Mouse (Mus musculus) CD4-positive naive resting alpha-beta T cell, adult 57 days (primary cell): Measurements from ENCODE around the gene Cln6. TPM values are rescaled to one million over a fixed set of nuclear protein-coding genes. Genes with fewer than 3 reads are reported as not detected.

ENCODE experiments used
- total RNA-seq: library from RNA; stranded (reverse); gene quantifications from one replicate; pipeline ENCODE4 v1.2.4, GENCODE M21; 2023

The Cln6 gene
- 24.2 TPM for total RNA-seq

GRCm38 (mm10) chr9:62838506-62839171 lies at the start of gene Cln6:
TSS of gene Cln6 (plus strand) at chr9:62838785.

GRCm38 (mm10) chr9:62811516-62812121 lies 27.0 kb upstream of the Cln6 start, which contains the start of gene Fem1b:
TSS of gene Fem1b (minus strand) at chr9:62811934.

GRCm38 (mm10) chr9:62857719-62858261 lies 19.2 kb downstream of the Cln6 start, which contains the start of gene Calml4:
TSS of gene Calml4 (plus strand) at chr9:62858080.

Other genes starting within 250 kb of the Cln6 start
- gene Itga11, start 161.0 kb upstream of the Cln6 start, total RNA-seq: not detected
- gene Fem1b, start 26.9 kb upstream of the Cln6 start, total RNA-seq: 16.5 TPM
- not detected for gene Calml4, start 19.3 kb downstream of the Cln6 start, total RNA-seq
- gene Pias1, start 149.1 kb downstream of the Cln6 start, total RNA-seq: 109 TPM